21 mouse cellular contexts compared by ENCODE assay signal in the genomic region with DNA sequence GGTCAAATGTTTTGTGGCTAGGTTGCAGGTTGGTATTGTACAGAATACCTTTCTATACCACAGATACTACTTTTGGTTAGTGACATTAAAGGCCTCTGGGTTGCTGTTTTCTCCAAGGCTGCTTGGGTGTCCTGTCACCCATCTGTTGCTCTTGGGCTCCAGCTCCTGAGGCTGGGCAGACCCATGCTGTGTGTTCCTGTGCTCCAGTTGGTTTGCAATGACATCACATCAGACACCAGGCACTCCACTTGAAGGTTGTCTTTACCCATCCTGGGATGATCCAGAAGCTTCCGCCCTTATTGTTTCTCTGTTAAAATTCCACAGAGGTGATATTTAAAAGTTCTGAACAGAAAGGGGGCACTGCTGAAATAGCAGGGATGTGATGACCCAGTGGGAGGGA. TPM values are rescaled to one million over a fixed set of nuclear protein-coding genes. Genes with fewer than 3 reads are reported as not detected.
A peak's percentile ranks its signal among the peaks of the same experiment; 100 is the strongest.
DNase-seq lines count a peak whose midpoint lies in the region; ATAC-seq and TF ChIP-seq lines count a peak whose summit lies in the region.
"Had no signal": no experiment of that assay in that cellular context is flagged by ENCODE, and none has a peak within 500 bp of the region (broad histone marks: within the 10 kb centered on the region; RNA-seq: fewer than 3 reads in every experiment).

No protein-coding gene starts in this region.

- H3K36me3 ChIP-seq in intestine, embryonic 15.5 days, result no peaks in the 10 kb centered on the region
- no peaks in the 10 kb centered on the region for H3K36me3 ChIP-seq in intestine, embryonic 16.5 days (ENCODE audit: control insufficient read depth, insufficient read depth, low read length)
- peaks cover 5% of the 10 kb centered on the region; the same call in 1 of the 2 replicates for H3K36me3 ChIP-seq in heart, embryonic 12.5 days
- H3K36me3 ChIP-seq: heart, embryonic 10.5 days; heart, embryonic 15.5 days had no signal

- no peaks in the 10 kb centered on the region for H3K27me3 ChIP-seq in intestine, embryonic 15.5 days (replicated peaks)
- no peaks in the 10 kb centered on the region for H3K27me3 ChIP-seq in intestine, embryonic 16.5 days (replicated peaks; ENCODE audit: control insufficient read depth, insufficient read depth, low read length)
- no peaks in the 10 kb centered on the region for H3K27me3 ChIP-seq in heart, embryonic 12.5 days (replicated peaks)
- H3K27me3 ChIP-seq: heart, embryonic 15.5 days had no signal

- DNase-seq in cerebellum, adult 18-20 months, result peak; percentile 33 to 41
- DNase-seq in cerebellum, adult 11 months, result no peak
- peak; percentile 63 for DNase-seq in brain, adult 2 months (ENCODE audit: low read depth, low spot score)
- DNase-seq: adrenal gland, adult 2 months; adrenal gland, postnatal 25 days; gastrocnemius, postnatal 10 days; heart, adult 18-20 months; heart, postnatal 14 days; kidney, adult 8-10 months had no signal

- TF ChIP-seq CTCF in embryonic fibroblast, embryonic 13.5 days (IDR thresholded peaks at IDR 0.05; ENCODE audit: borderline replicate concordance, insufficient read depth, low read length), result no peak

- H3K4me3 ChIP-seq in intestine, embryonic 15.5 days (replicated peaks), result no peak overlapping the region
- H3K4me3 ChIP-seq in intestine, embryonic 16.5 days (ENCODE audit: low read length), result no peak overlapping the region
- no peak overlapping the region for H3K4me3 ChIP-seq in embryonic fibroblast, embryonic 13.5 days (ENCODE audit: insufficient read depth, low read length)
- H3K4me3 ChIP-seq in heart, embryonic 12.5 days, result no peak overlapping the region
- H3K4me3 ChIP-seq: embryonic facial prominence, embryonic 10.5 days; erythroblast, embryonic 14.5 days; forebrain, embryonic 10.5 days; heart, embryonic 10.5 days; heart, embryonic 15.5 days had no signal

- H3K27ac ChIP-seq in intestine, embryonic 15.5 days, result no peak overlapping the region
- no peak overlapping the region for H3K27ac ChIP-seq in intestine, embryonic 16.5 days (ENCODE audit: low read length)
- H3K27ac ChIP-seq in embryonic fibroblast, embryonic 13.5 days (ENCODE audit: insufficient read depth, low read length), result 0 out of 2 replicates have a peak overlapping the region, but pooled peaks have one; percentile 4
- H3K27ac ChIP-seq in heart, embryonic 12.5 days (ENCODE audit: poor library complexity, severe bottlenecking), result no peak overlapping the region
- H3K27ac ChIP-seq: embryonic facial prominence, embryonic 10.5 days; forebrain, embryonic 10.5 days; heart, embryonic 10.5 days; heart, embryonic 15.5 days; hindbrain, embryonic 14.5 days had no signal

- ATAC-seq in intestine, embryonic 15.5 days, result 0 out of 2 replicates have a peak, but pooled peaks have one; percentile 21
- no peak for ATAC-seq in intestine, embryonic 16.5 days
- no peak for ATAC-seq in heart, embryonic 12.5 days (ENCODE audit: insufficient number of reproducible peaks, low FRiP score)
- ATAC-seq: forebrain, embryonic 14.5 days; intestine, postnatal 0 days had no signal

- no peaks in the 10 kb centered on the region for H3K9me3 ChIP-seq in intestine, embryonic 15.5 days
- no peaks in the 10 kb centered on the region for H3K9me3 ChIP-seq in intestine, embryonic 16.5 days (ENCODE audit: control insufficient read depth, low read length)
- 0 out of 2 replicates have a peak, but pooled peaks cover 2% of the 10 kb centered on the region for H3K9me3 ChIP-seq in heart, embryonic 12.5 days (replicated peaks)
- H3K9me3 ChIP-seq: embryonic facial prominence, embryonic 10.5 days; forebrain, embryonic 10.5 days; heart, embryonic 10.5 days had no signal

- no peak overlapping the region for H3K4me2 ChIP-seq in intestine, embryonic 15.5 days (replicated peaks)
- H3K4me2 ChIP-seq in intestine, embryonic 16.5 days (ENCODE audit: low read depth, low read length), result no peak overlapping the region
- H3K4me2 ChIP-seq in heart, embryonic 12.5 days, result no peak overlapping the region
- H3K4me2 ChIP-seq: heart, embryonic 15.5 days; hindbrain, embryonic 14.5 days had no signal

- peaks cover 12% of the 10 kb centered on the region; the same call in 1 of the 2 replicates for H3K4me1 ChIP-seq in intestine, embryonic 15.5 days (replicated peaks)
- H3K4me1 ChIP-seq in intestine, embryonic 16.5 days (ENCODE audit: control insufficient read depth, insufficient read depth, low read length), result peaks cover 10% of the 10 kb centered on the region
- no peaks in the 10 kb centered on the region; the same call in 1 of the 2 replicates for H3K4me1 ChIP-seq in embryonic fibroblast, embryonic 13.5 days (ENCODE audit: control insufficient read depth, insufficient read depth, low read length)
- 0 out of 2 replicates have a peak, but pooled peaks cover 3% of the 10 kb centered on the region for H3K4me1 ChIP-seq in heart, embryonic 12.5 days (replicated peaks)
- H3K4me1 ChIP-seq: embryonic facial prominence, embryonic 10.5 days; forebrain, embryonic 10.5 days; heart, embryonic 10.5 days had no signal

- 96% methylated on average over 1 of the region's 1 CpGs for WGBS in intestine, embryonic 15.5 days
- WGBS in intestine, embryonic 16.5 days, result 89% methylated on average over 1 of the region's 1 CpGs
- WGBS in heart, embryonic 12.5 days, result 97% methylated on average over 1 of the region's 1 CpGs

- H3K9ac ChIP-seq in intestine, embryonic 15.5 days, result no peak overlapping the region
- H3K9ac ChIP-seq in intestine, embryonic 16.5 days (ENCODE audit: low read depth, low read length), result no peak overlapping the region
- H3K9ac ChIP-seq in heart, embryonic 12.5 days, result no peak overlapping the region
- H3K9ac ChIP-seq: heart, embryonic 15.5 days; hindbrain, embryonic 14.5 days had no signal

- TF ChIP-seq POLR2A in embryonic fibroblast, embryonic 13.5 days (IDR thresholded peaks at IDR 0.05; ENCODE audit: low read depth, low read length), result no peak

RNA-seq across cellular contexts. Expression of a gene that starts 8.3 kb away (rescaled TPM):
- polyA plus RNA-seq in intestine, embryonic 15.5 days (2015; fragmentation: Nextera tagmentation; extraction: Ambion mirVana), result 37.5 and 45.5 TPM in 2 replicates
- 32.9 and 34.9 TPM in 2 replicates for polyA plus RNA-seq in intestine, embryonic 16.5 days (2015; fragmentation: Nextera tagmentation; extraction: Ambion mirVana)
- polyA plus RNA-seq in embryonic fibroblast, embryonic 13.5 days (2011; ENCODE audit: insufficient read length, low read depth, missing spikeins), result 69.8 and 72.6 TPM in 2 replicates
- polyA plus RNA-seq in heart, embryonic 12.5 days (2016; fragmentation: Nextera tagmentation; extraction: Ambion mirVana), result 44.3 and 48.9 TPM in 2 replicates

RNA-seq across cellular contexts. Expression of a gene that starts 26.9 kb away (rescaled TPM):
- 0.18 TPM in 1 of 2 replicates, not detected in the other for polyA plus RNA-seq in intestine, embryonic 15.5 days (2015; fragmentation: Nextera tagmentation; extraction: Ambion mirVana)
- polyA plus RNA-seq in intestine, embryonic 16.5 days (2015; fragmentation: Nextera tagmentation; extraction: Ambion mirVana), result 0.22 TPM in 1 of 2 replicates, not detected in the other
- 0.60 TPM in 1 of 2 replicates, not detected in the other for polyA plus RNA-seq in embryonic fibroblast, embryonic 13.5 days (2011; ENCODE audit: insufficient read length, low read depth, missing spikeins)
- polyA plus RNA-seq in heart, embryonic 12.5 days (2016; fragmentation: Nextera tagmentation; extraction: Ambion mirVana), result 5.5 and 6.4 TPM in 2 replicates
- polyA plus RNA-seq: adrenal gland, adult 2 months; embryonic facial prominence, embryonic 10.5 days; erythroblast, embryonic 14.5 days; forebrain, embryonic 10.5 days; forebrain, embryonic 14.5 days had no signal
